Mouse (Mus musculus) retina, embryonic 14.5 days (tissue): ENCODE results near the gene Smpd1.

Source experiments
- DNase-seq: peaks from one replicate; pipeline ENCODE4 v3.0.0-alpha.2; 2015; ENCODE audit warnings: low spot score

Smpd1 gene

DNA sequence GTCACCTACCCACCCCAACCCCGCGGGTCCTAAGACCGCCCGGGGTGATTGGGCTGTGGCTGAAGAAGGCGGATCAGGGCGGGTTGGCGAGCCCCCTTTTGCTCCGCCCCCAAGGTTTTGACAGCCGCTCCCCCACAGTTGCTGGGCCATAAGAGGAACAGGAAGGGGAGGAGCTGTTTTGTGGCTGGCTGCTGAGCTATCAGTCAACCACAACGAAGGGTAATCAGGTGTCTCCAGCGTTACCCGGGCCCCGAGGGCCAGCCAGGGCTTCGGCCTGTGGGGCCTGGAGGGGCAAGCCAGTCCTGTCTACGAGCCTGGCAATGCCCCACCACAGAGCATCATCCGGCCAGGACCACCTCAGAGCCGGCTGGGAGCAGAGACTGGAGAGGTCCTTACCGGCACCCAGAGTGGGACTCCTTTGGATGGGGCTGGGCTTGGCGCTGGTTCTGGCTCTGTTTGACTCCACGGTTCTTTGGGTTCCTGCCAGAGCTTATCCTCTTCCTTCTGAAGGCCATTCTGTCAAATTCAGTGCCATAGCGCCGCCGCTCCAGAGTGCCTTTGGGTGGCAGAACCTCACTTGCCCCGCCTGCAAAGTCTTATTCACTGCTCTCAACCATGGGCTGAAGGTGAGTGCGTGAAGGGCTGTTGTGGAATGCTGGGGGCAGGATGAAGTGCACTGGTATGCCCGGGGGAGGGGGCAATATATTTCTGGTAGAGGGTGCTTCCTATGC is at the start of gene Smpd1:
TSS of gene Smpd1 (plus strand) at position 149 of the 731 bp plus-strand sequence.
- DNase-seq = peak; percentile 89

DNA sequence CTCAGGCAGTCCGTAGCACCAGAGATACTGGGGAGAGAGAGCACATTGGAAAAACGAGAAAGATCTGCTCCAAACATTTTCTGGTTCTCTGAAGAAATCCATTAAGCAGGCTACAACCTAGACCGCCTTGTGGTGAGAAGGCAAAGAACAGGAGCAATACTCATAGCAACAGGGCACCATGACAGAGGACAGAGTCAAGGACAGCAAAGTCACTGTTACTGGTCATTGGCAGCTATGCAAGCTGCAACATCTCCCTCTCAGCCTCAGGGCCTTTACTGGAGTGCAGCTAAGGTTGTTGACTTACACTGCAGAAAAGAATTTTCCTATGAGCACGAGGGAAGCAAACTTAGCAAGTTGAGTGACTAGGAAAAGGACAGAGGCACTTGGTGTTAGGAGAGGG is 46.9 kb upstream of the Smpd1 start:
- DNase-seq = no peak

DNA sequence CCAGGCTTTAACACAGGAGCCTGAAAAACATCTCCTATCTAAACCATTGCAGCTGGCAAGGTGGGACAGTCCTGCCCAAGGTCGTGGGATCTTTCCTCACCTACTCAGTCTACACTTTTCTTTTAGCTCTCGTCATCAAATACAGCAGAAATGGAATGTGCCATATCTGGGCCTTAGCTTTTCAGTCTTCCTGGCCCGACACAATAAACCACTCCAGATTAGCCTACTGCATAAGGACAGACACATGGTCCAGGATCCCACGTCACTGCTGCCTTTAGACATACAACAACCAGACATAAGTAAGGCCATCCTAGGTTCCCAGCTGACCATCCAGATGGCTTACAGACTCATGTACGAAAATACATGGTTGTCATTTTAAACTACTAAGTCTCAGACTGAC is 44.0 kb upstream of the Smpd1 start:
- DNase-seq = no peak

DNA sequence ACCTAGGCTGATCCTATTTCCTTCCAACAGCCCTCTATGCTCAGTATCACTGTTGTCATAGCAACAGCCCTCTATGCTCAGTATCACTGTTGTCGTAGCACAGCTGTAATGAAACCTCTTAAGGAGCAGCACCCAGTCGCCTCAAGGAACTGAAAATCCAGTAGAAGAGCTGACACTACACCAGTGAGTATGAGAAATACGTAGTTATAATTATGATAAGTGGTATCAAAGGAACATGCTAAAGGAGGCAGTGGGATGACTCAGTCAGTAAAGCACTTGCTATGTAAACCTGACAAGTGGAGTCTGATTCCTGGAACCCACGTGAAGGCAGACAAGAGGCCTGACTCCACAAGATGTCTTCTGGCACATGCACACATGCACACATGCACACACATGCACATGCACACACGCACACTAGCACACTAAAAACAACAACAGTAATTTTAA is 40.3 kb upstream of the Smpd1 start:
- DNase-seq = peak; percentile 15

GRCm38 (mm10) chr7:105514561-105514960 is 39.6 kb upstream of the Smpd1 start:
- no peak for DNase-seq

DNA sequence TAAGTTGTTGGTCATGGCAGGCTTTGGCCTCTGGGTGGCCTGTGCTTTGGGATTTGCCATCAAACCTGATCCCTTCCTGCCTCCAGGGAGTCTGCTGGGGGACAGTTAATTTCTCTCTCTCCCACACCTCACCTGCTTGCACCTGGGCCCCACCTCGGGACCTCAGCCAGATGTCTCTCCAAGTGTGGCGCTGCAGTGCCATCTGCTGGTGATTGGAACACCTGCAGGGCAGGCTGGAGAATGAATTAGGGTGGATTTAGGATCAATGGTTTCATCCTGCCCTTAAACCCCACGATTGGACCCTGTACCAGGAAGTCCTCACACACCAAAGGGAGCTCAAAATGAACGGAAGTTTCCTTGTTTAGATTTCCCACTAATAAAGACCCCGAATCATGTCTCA is 39.0 kb upstream of the Smpd1 start:
- DNase-seq = peak; percentile 76

- peak; percentile 45 for DNase-seq
Observed at GRCm38 (mm10) chr7:105516669-105517360, 37.3 kb upstream of the Smpd1 start.

DNA sequence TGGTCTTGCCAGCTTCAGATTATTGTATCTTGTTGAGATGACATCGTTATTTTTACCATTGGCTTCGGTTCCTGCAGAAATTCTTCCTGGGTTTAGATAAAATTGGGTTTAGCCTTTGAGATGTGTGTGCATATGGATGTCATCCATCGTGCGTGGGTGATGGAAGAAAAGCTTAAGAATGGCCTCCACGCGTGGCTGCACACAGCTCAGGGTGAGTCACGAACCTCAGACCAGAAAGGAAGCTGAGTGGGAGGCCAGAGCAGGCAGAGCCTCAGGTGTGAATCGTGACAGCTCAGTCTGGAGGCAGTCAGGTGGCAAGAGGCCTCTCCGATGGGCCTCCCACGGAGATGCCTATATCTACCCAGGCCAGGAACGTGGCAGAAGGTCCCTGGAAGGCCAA is 34.8 kb upstream of the Smpd1 start:
- DNase-seq = no peak

GRCm38 (mm10) chr7:105519771-105520170 is 34.4 kb upstream of the Smpd1 start:
- no peak for DNase-seq

DNA sequence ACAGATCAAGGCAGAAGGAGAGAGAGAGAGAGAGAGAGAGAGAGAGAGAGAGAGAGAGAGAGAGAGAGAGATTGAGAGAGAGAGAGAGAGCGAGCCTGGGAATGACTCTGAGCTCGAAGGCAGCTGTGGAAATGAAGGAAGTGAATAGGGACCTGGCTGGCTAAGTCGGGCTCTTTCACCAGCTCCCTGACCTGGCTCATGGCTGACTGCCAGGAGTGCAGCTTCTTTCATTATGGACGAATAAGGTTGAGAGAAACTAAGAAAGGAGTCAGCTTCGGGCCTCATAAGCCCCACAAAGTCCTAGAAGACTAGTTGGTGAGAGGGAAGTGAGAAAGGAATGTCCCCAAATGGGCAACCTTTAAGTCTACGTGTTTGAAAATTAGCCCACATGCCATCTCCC is 34.0 kb upstream of the Smpd1 start:
- no peak for DNase-seq

GRCm38 (mm10) chr7:105524222-105524621 is 29.9 kb upstream of the Smpd1 start:
- DNase-seq = no peak

DNA sequence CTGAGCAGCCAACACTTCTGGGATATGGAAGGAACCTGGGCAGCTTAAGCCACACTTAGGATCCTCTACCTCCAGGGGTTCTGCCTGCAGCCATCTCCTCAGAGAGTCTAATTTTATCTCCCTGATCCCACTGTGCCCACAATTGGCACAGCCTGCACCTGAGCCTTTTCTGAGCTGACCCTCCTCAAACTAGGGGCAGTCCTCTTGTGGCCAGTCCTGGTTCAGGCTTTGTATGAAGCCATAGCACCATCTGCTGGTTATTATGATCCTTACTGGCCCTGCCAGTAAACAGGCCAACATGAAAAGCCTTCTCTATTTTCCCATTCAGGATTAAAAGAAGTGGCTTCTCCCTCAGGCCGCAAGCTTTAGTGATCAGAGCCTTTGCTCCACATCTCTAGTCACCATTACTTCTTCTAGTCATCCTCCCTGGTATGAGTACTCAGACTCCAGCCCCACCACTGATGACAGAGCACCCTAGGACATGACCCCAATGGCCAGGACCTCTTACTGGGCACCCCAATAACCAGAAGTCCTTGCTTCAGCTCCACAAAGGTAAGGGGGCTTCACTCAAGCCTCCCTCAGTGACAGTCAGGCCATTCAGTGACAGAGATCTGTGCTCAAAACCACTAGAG is 26.7 kb upstream of the Smpd1 start:
- peak; percentile 81 for DNase-seq

DNA sequence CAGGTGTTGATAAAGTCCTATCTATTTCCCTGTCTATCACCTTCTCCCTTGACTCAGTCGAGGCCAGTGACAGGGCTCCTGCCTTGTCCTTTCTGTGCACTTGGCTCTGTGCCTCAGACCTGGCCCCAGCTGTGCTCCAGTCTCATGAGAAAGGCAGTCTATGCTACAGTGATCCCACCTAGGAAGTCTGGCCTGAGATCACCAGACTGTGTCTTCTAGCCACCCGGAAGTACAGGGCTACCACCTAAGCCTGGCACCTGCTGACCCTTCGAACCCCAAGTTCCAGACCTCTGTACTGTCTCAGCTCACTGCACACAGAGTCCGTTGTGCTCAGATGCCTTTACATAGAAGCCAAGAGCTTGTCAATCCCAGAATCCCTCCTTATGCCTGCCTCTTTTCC is 26.1 kb upstream of the Smpd1 start:
- DNase-seq = no peak

GRCm38 (mm10) chr7:105534162-105534561 is 20.0 kb upstream of the Smpd1 start:
- peak; percentile 44 for DNase-seq

- no peak for DNase-seq
Observed at GRCm38 (mm10) chr7:105545986-105546385, 8.2 kb upstream of the Smpd1 start.

GRCm38 (mm10) chr7:105547970-105548369 is 6.2 kb upstream of the Smpd1 start:
- no peak for DNase-seq

- DNase-seq = peak; percentile 55
Observed at GRCm38 (mm10) chr7:105549035-105549434, 5.1 kb upstream of the Smpd1 start.

DNA sequence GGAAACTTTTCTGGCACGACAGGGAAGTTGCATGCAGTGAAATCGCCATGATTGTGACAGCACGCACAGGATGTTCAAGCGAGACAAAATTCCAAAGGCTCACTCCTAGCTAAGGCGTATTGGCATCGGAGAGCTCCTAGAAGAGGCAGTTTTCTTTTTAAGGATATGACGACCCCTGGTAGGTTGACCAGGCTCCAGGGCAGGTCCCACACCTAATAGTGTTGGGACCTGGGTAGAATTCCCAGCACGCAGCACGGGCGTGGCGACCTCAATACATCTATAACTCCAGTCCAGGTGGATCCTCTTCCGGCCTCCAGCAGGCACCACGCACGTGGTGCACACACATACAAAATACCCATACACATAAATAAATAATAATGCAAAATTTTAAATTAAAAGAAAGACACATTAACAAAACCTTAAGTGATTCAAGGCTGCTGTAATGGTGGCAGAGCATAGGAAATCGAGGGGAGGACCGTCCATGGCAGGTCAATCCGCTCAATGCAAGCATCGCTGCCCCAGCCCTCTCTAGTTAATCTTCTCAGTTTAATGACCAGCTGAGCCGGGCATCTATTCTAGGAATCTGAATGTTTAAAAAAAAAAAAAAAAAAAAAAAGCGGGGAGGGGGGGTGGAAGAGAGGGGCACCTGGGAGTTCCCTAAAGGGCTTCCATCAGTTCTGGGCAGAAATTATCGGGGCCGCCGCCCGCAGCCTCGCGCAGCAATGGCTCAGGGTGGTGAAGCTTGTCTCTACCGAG is 526 bp upstream of the Smpd1 start:
- DNase-seq = no peak

DNA sequence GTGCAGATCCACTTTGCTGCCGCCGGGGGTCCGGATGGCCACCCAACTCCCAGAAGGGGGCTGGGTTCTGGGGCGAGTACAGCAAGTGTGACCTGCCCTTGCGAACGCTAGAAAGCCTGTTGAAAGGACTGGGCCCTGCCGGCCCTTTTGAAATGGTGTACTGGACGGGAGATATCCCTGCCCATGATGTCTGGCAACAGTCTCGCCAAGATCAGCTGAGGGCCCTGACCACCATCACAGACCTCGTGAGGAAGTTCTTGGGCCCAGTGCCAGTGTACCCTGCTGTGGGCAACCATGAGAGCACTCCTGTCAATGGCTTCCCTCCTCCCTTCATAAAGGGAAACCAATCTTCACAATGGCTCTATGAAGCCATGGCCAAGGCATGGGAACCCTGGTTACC is 1.4 kb downstream of the Smpd1 start:
- no peak for DNase-seq

DNA sequence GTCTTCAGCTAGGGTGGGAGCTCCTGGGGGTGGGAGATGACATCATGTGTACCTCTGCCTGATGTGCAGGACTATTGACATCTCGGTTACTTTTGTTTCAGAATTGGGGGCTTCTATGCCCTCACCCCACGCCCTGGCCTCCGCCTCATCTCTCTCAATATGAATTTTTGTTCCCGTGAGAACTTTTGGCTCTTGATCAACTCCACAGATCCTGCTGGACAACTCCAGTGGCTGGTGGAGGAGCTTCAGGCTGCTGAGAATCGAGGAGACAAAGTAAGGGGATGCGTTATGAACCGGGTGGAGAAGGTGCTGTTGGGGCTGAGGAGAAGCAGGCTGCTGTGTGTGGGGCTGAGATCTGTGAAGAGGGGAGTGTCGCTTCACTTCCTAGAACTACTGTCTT is 2.2 kb downstream of the Smpd1 start:
- DNase-seq = no peak

- DNase-seq = no peak
Observed at GRCm38 (mm10) chr7:105557671-105558070, 3.5 kb downstream of the Smpd1 start.

DNA sequence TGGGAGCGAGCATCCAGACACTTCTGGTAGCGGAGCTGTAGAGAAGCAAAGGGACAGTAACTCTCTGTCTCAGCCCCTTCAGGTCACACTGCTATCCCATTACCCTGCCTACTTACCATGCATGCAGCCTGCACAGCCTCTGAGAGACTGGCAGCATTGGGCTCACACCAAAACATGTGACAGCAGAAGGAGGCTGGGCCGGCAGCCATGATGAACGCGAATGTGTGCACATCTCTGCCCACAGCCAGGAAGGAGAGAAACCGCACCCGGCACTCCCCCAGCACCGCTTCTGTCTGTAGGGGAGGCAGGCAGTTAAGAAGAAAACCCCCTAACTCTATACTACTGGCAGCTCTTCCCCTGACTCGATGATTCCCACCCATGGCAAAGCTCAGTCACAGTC is 4.9 kb downstream of the Smpd1 start:
- DNase-seq = no peak
